ENCODE assay signal across 9 mouse cellular contexts in genomic region chr5:5646173-5646572, GRCm38 (mm10). TPM values are rescaled to one million over a fixed set of nuclear protein-coding genes. Genes with fewer than 3 reads are reported as not detected.
A peak's percentile ranks its signal among the peaks of the same experiment; 100 is the strongest.
DNase-seq lines count a peak whose midpoint lies in the region; ATAC-seq and TF ChIP-seq lines count a peak whose summit lies in the region.
"Had no signal": no experiment of that assay in that cellular context is flagged by ENCODE, and none has a peak within 500 bp of the region (broad histone marks: within the 10 kb centered on the region; RNA-seq: fewer than 3 reads in every experiment).

No protein-coding gene starts in this region.

- no peaks in the 10 kb centered on the region for H3K36me3 ChIP-seq in intestine, embryonic 15.5 days
- no peaks in the 10 kb centered on the region for H3K36me3 ChIP-seq in intestine, embryonic 16.5 days (ENCODE audit: control insufficient read depth, insufficient read depth, low read length)
- H3K36me3 ChIP-seq in midbrain, embryonic 15.5 days (replicated peaks): no peaks in the 10 kb centered on the region
- H3K36me3 ChIP-seq: G1E had no signal

- H3K4me1 ChIP-seq in intestine, embryonic 15.5 days (replicated peaks): no peaks in the 10 kb centered on the region
- H3K4me1 ChIP-seq in intestine, embryonic 16.5 days (ENCODE audit: control insufficient read depth, insufficient read depth, low read length): no peaks in the 10 kb centered on the region
- no peaks in the 10 kb centered on the region for H3K4me1 ChIP-seq in midbrain, embryonic 15.5 days
- H3K4me1 ChIP-seq in cerebellum, adult 2 months (ENCODE audit: control insufficient read depth, insufficient read depth, low read length): no peaks in the 10 kb centered on the region

- H3K4me2 ChIP-seq in intestine, embryonic 15.5 days (replicated peaks): no peak overlapping the region
- H3K4me2 ChIP-seq in intestine, embryonic 16.5 days (ENCODE audit: low read depth, low read length): no peak overlapping the region
- no peak overlapping the region for H3K4me2 ChIP-seq in midbrain, embryonic 15.5 days

- no peaks in the 10 kb centered on the region for H3K9me3 ChIP-seq in intestine, embryonic 15.5 days
- H3K9me3 ChIP-seq in intestine, embryonic 16.5 days (ENCODE audit: control insufficient read depth, low read length): no peaks in the 10 kb centered on the region
- no peaks in the 10 kb centered on the region for H3K9me3 ChIP-seq in midbrain, embryonic 15.5 days
- H3K9me3 ChIP-seq: G1E had no signal

- TF ChIP-seq POLR2A in brain, embryonic 14.5 days (IDR thresholded peaks at IDR 0.05; ENCODE audit: borderline replicate concordance, extremely low read depth, insufficient read depth, insufficient read length, poor library complexity, severe bottlenecking): no peak
- TF ChIP-seq POLR2A in cerebellum, adult 2 months (IDR thresholded peaks at IDR 0.05; ENCODE audit: borderline replicate concordance, insufficient read depth, low read length): no peak

- no peak overlapping the region for H3K9ac ChIP-seq in intestine, embryonic 15.5 days
- H3K9ac ChIP-seq in intestine, embryonic 16.5 days (ENCODE audit: low read depth, low read length): no peak overlapping the region
- no peak overlapping the region for H3K9ac ChIP-seq in midbrain, embryonic 15.5 days

- 0 out of 2 replicates have a peak, but pooled peaks have one; percentile 59 for ATAC-seq in intestine, embryonic 15.5 days
- no peak; the same call in 1 of the 2 replicates for ATAC-seq in intestine, embryonic 16.5 days
- ATAC-seq in midbrain, embryonic 15.5 days (replicated peaks): peak; percentile 66; the same call in 1 of the 2 replicates

- no peak overlapping the region for H3K4me3 ChIP-seq in intestine, embryonic 15.5 days (replicated peaks)
- no peak overlapping the region for H3K4me3 ChIP-seq in intestine, embryonic 16.5 days (ENCODE audit: low read length)
- H3K4me3 ChIP-seq in midbrain, embryonic 15.5 days: no peak overlapping the region
- H3K4me3 ChIP-seq in cerebellum, adult 2 months (replicated peaks; ENCODE audit: insufficient read depth, low read depth, low read length): no peak overlapping the region

- peak; percentile 23 for DNase-seq in ES-CJ7 (ENCODE audit: low read depth, low spot score)
- DNase-seq in brain, embryonic 14.5 days (ENCODE audit: low read depth): peak; percentile 72
- no peak for DNase-seq in cerebellum, adult 2 months
- no peak for DNase-seq in ovary, postnatal 14 days (ENCODE audit: low spot score)

- no peak overlapping the region for H3K27ac ChIP-seq in intestine, embryonic 15.5 days
- no peak overlapping the region for H3K27ac ChIP-seq in intestine, embryonic 16.5 days (ENCODE audit: low read length)
- H3K27ac ChIP-seq in midbrain, embryonic 15.5 days: no peak overlapping the region
- H3K27ac ChIP-seq in cerebellum, adult 2 months (ENCODE audit: insufficient read depth, low read length): no peak overlapping the region
- H3K27ac ChIP-seq: macrophage had no signal

- TF ChIP-seq CTCF in brain, embryonic 14.5 days (IDR thresholded peaks at IDR 0.05; ENCODE audit: borderline replicate concordance, extremely low read depth, insufficient read depth, insufficient read length): no peak
- TF ChIP-seq CTCF in cerebellum, adult 2 months (IDR thresholded peaks at IDR 0.05; ENCODE audit: borderline replicate concordance, insufficient read depth, low read depth, low read length): no peak

- 8% methylated on average over 1 of the region's 1 CpGs for WGBS in intestine, embryonic 15.5 days
- 7% methylated on average over 1 of the region's 1 CpGs for WGBS in intestine, embryonic 16.5 days
- WGBS in midbrain, embryonic 15.5 days: 25% methylated on average over 1 of the region's 1 CpGs
- 2% methylated on average over 1 of the region's 1 CpGs for WGBS in cerebellum, adult 2 months

- no peaks in the 10 kb centered on the region for H3K27me3 ChIP-seq in intestine, embryonic 15.5 days (replicated peaks)
- no peaks in the 10 kb centered on the region for H3K27me3 ChIP-seq in intestine, embryonic 16.5 days (replicated peaks; ENCODE audit: control insufficient read depth, insufficient read depth, low read length)
- no peaks in the 10 kb centered on the region for H3K27me3 ChIP-seq in midbrain, embryonic 15.5 days (replicated peaks)
- no peaks in the 10 kb centered on the region for H3K27me3 ChIP-seq in cerebellum, adult 2 months (ENCODE audit: control insufficient read depth, insufficient read depth, low read length)

RNA-seq across cellular contexts. Expression of gene Cfap69, which starts 17.9 kb away (rescaled TPM):
- polyA plus RNA-seq in intestine, embryonic 15.5 days (2015; fragmentation: Nextera tagmentation; extraction: Ambion mirVana): 1.3 and 1.5 TPM in 2 replicates
- polyA plus RNA-seq in intestine, embryonic 16.5 days (2015; fragmentation: Nextera tagmentation; extraction: Ambion mirVana): 0.94 and 1.0 TPM in 2 replicates
- 9.2 and 9.9 TPM in 2 replicates for polyA plus RNA-seq in brain, embryonic 14.5 days (2012; rRNA removed)
- polyA plus RNA-seq in midbrain, embryonic 15.5 days (2015; fragmentation: Nextera tagmentation; extraction: Ambion mirVana): 8.2 and 9.7 TPM in 2 replicates
- polyA plus RNA-seq in cerebellum, adult 2 months (2012; rRNA removed): 10.3 and 11.2 TPM in 2 replicates
- polyA plus RNA-seq: G1E, macrophage had no signal

RNA-seq across cellular contexts. Expression of gene Steap2, which starts 48.2 kb away (rescaled TPM):
- polyA plus RNA-seq in intestine, embryonic 15.5 days (2015; fragmentation: Nextera tagmentation; extraction: Ambion mirVana): 7.8 and 9.5 TPM in 2 replicates
- polyA plus RNA-seq in intestine, embryonic 16.5 days (2015; fragmentation: Nextera tagmentation; extraction: Ambion mirVana): 9.1 and 9.2 TPM in 2 replicates
- 2.4 and 3.5 TPM in 2 replicates for polyA plus RNA-seq in brain, embryonic 14.5 days (2012; rRNA removed)
- 5.7 and 5.9 TPM in 2 replicates for polyA plus RNA-seq in midbrain, embryonic 15.5 days (2015; fragmentation: Nextera tagmentation; extraction: Ambion mirVana)
- polyA plus RNA-seq in cerebellum, adult 2 months (2012; rRNA removed): 36.9 and 40.7 TPM in 2 replicates
- polyA plus RNA-seq: G1E, macrophage had no signal

Comparison
In these comparisons a context has a peak if more than half of its experiments do, and no peak if none do; other contexts are left out.
1. DNase-seq: peak in ES-CJ7 (single experiment) and brain, embryonic 14.5 days (single experiment); none in cerebellum, adult 2 months (0 of 2) and ovary, postnatal 14 days (single experiment).